Mouse (Mus musculus): ENCODE measurements at regions not wholly inside any gene's neighbourhood (a gene's known extent, or its start where the extent isn't known, plus 50 kb on each side); places are given as distances from the start of the nearest gene placed in this dataset.
"Not testable (repeated sequence)": the region's sequence is repeated elsewhere in the genome, so short reads cannot be mapped to it uniquely, and the experiment has no call there.

- WGBS = 92% methylated on average over 1 of the region's 1 CpGs
- no peak overlapping the region for H3K4me3 ChIP-seq
- H3K27me3 ChIP-seq = no peaks in the 10 kb centered on the region
- no peaks in the 10 kb centered on the region for H3K36me3 ChIP-seq
- ATAC-seq (ENCODE audit: low FRiP score, low read depth) = no peak
- no peak overlapping the region for H3K9ac ChIP-seq
- no peak overlapping the region for H3K27ac ChIP-seq (replicated peaks)
- H3K9me3 ChIP-seq = no peaks in the 10 kb centered on the region
- H3K4me2 ChIP-seq = no peak overlapping the region
- H3K4me1 ChIP-seq (replicated peaks) = no peaks in the 10 kb centered on the region
These were observed 227.4 kb downstream of the 4931408C20Rik start for GRCm38 (mm10) chr1:26459892-26460291.

GRCm38 (mm10) chr1:26426383-26426782, 260.9 kb downstream of the 4931408C20Rik start:
- H3K4me1 ChIP-seq (replicated peaks) = no peaks in the 10 kb centered on the region
- H3K27ac ChIP-seq (replicated peaks) = no peak overlapping the region
- no peak for ATAC-seq (ENCODE audit: low FRiP score, low read depth)
- H3K4me3 ChIP-seq = no peak overlapping the region
- 88% methylated on average over 5 of the region's 5 CpGs for WGBS
- no peak overlapping the region for H3K9ac ChIP-seq
- no peaks in the 10 kb centered on the region for H3K36me3 ChIP-seq
- no peaks in the 10 kb centered on the region for H3K27me3 ChIP-seq
- H3K4me2 ChIP-seq = no peak overlapping the region
- no peaks in the 10 kb centered on the region for H3K9me3 ChIP-seq

GRCm38 (mm10) chr1:26387938-26388897, 299.0 kb downstream of the 4931408C20Rik start:
- 0 out of 2 replicates have a peak, but pooled peaks have one; percentile 38 for ATAC-seq (ENCODE audit: low FRiP score, low read depth)
- Histone ChIP-seq H3K4me1 (replicated peaks) (no peaks in the 10 kb centered on the region), H3K9me3 (no peaks in the 10 kb centered on the region), H3K4me2 (peak overlapping the region; percentile 33), H3K4me3 (no peak overlapping the region), H3K9ac (no peak overlapping the region), H3K36me3 (no peaks in the 10 kb centered on the region), H3K27me3 (no peaks in the 10 kb centered on the region), H3K27ac (replicated peaks) (no peak overlapping the region)
- whole genome bisulfite sequencing = 35% methylated on average over 11 of the region's 11 CpGs

- H3K27ac ChIP-seq (replicated peaks) = no peak overlapping the region
- 94% methylated on average over 4 of the region's 4 CpGs for WGBS
- H3K4me1 ChIP-seq (replicated peaks) = no peaks in the 10 kb centered on the region
- no peak for ATAC-seq (ENCODE audit: low FRiP score, low read depth)
- no peaks in the 10 kb centered on the region for H3K27me3 ChIP-seq
- no peak overlapping the region for H3K9ac ChIP-seq
- H3K4me2 ChIP-seq = no peak overlapping the region
- H3K36me3 ChIP-seq = no peaks in the 10 kb centered on the region
- H3K4me3 ChIP-seq = no peak overlapping the region
- no peaks in the 10 kb centered on the region for H3K9me3 ChIP-seq
These were observed 346.7 kb downstream of the 4931408C20Rik start for GRCm38 (mm10) chr1:26340543-26340942.

GRCm38 (mm10) chr1:26339876-26340275, 347.4 kb downstream of the 4931408C20Rik start:
- H3K9me3 ChIP-seq; H3K4me3 ChIP-seq; H3K27ac ChIP-seq (replicated peaks); H3K9ac ChIP-seq; ATAC-seq (ENCODE audit: low FRiP score, low read depth); H3K4me1 ChIP-seq (replicated peaks); H3K27me3 ChIP-seq; H3K4me2 ChIP-seq; H3K36me3 ChIP-seq: not testable (repeated sequence)
- WGBS = 96% methylated on average over 5 of the region's 5 CpGs

GRCm38 (mm10) chr1:26289582-26289981, 397.7 kb downstream of the 4931408C20Rik start:
- Histone ChIP-seq H3K9me3 (no peaks in the 10 kb centered on the region), H3K4me1 (replicated peaks) (no peaks in the 10 kb centered on the region), H3K9ac (no peak overlapping the region), H3K4me3 (no peak overlapping the region), H3K4me2 (no peak overlapping the region), H3K27ac (replicated peaks) (no peak overlapping the region), H3K27me3 (no peaks in the 10 kb centered on the region), H3K36me3 (no peaks in the 10 kb centered on the region)
- WGBS = 94% methylated on average over 2 of the region's 2 CpGs
- no peak for ATAC-seq (ENCODE audit: low FRiP score, low read depth)

- 53% methylated on average over 4 of the region's 4 CpGs for WGBS
- no peaks in the 10 kb centered on the region for H3K4me1 ChIP-seq (replicated peaks)
- no peak overlapping the region for H3K9ac ChIP-seq
- H3K4me3 ChIP-seq = no peak overlapping the region
- H3K36me3 ChIP-seq = no peaks in the 10 kb centered on the region
- H3K27ac ChIP-seq (replicated peaks) = no peak overlapping the region
- no peaks in the 10 kb centered on the region for H3K27me3 ChIP-seq
- no peaks in the 10 kb centered on the region for H3K9me3 ChIP-seq
- no peak overlapping the region for H3K4me2 ChIP-seq
- no peak for ATAC-seq (ENCODE audit: low FRiP score, low read depth)
These were observed 404.2 kb downstream of the 4931408C20Rik start for GRCm38 (mm10) chr1:26282885-26283613.

GRCm38 (mm10) chr1:26276606-26277005, 410.7 kb downstream of the 4931408C20Rik start:
- H3K4me1 ChIP-seq (replicated peaks) = no peaks in the 10 kb centered on the region
- H3K9me3 ChIP-seq = no peaks in the 10 kb centered on the region
- H3K4me2 ChIP-seq = no peak overlapping the region
- H3K27me3 ChIP-seq = no peaks in the 10 kb centered on the region
- H3K9ac ChIP-seq = no peak overlapping the region
- H3K36me3 ChIP-seq = no peaks in the 10 kb centered on the region
- no peak overlapping the region for H3K27ac ChIP-seq (replicated peaks)
- no peak overlapping the region for H3K4me3 ChIP-seq
- no peak for ATAC-seq (ENCODE audit: low FRiP score, low read depth)

GRCm38 (mm10) chr1:26243351-26243750, 413.8 kb upstream of the Adgrb3 start:
- ATAC-seq (ENCODE audit: low FRiP score, low read depth) = no peak
- 76% methylated on average over 5 of the region's 5 CpGs for WGBS

GRCm38 (mm10) chr1:26229291-26230053, 400.0 kb upstream of the Adgrb3 start:
- no peak overlapping the region for H3K4me2 ChIP-seq
- no peaks in the 10 kb centered on the region for H3K36me3 ChIP-seq
- no peak overlapping the region for H3K9ac ChIP-seq
- H3K4me3 ChIP-seq = no peak overlapping the region
- no peak for ATAC-seq (ENCODE audit: low FRiP score, low read depth)
- H3K4me1 ChIP-seq (replicated peaks) = no peaks in the 10 kb centered on the region
- WGBS = 46% methylated on average over 8 of the region's 8 CpGs
- no peaks in the 10 kb centered on the region for H3K9me3 ChIP-seq
- H3K27me3 ChIP-seq = no peaks in the 10 kb centered on the region
- H3K27ac ChIP-seq (replicated peaks) = no peak overlapping the region

More at GRCm38 (mm10) chr1:26243351-26243750, 413.8 kb upstream of the Adgrb3 start:
- no peak overlapping the region for H3K9ac ChIP-seq
- no peaks in the 10 kb centered on the region for H3K36me3 ChIP-seq
- H3K4me1 ChIP-seq (replicated peaks) = no peaks in the 10 kb centered on the region
- no peaks in the 10 kb centered on the region for H3K9me3 ChIP-seq
- H3K27me3 ChIP-seq = no peaks in the 10 kb centered on the region
- no peak overlapping the region for H3K27ac ChIP-seq (replicated peaks)
- H3K4me2 ChIP-seq = no peak overlapping the region
- no peak overlapping the region for H3K4me3 ChIP-seq

GRCm38 (mm10) chr1:26204443-26204842, 374.9 kb upstream of the Adgrb3 start:
- no peak for ATAC-seq (ENCODE audit: low FRiP score, low read depth)
- H3K27me3 ChIP-seq = no peaks in the 10 kb centered on the region
- H3K9ac ChIP-seq = no peak overlapping the region
- H3K4me3 ChIP-seq = no peak overlapping the region
- no peaks in the 10 kb centered on the region for H3K4me1 ChIP-seq (replicated peaks)
- H3K27ac ChIP-seq (replicated peaks) = no peak overlapping the region
- H3K36me3 ChIP-seq = no peaks in the 10 kb centered on the region
- WGBS = 84% methylated on average over 1 of the region's 1 CpGs
- H3K4me2 ChIP-seq = no peak overlapping the region
- no peaks in the 10 kb centered on the region for H3K9me3 ChIP-seq
